10 mouse cellular contexts compared by ENCODE assay signal in the genomic region with DNA sequence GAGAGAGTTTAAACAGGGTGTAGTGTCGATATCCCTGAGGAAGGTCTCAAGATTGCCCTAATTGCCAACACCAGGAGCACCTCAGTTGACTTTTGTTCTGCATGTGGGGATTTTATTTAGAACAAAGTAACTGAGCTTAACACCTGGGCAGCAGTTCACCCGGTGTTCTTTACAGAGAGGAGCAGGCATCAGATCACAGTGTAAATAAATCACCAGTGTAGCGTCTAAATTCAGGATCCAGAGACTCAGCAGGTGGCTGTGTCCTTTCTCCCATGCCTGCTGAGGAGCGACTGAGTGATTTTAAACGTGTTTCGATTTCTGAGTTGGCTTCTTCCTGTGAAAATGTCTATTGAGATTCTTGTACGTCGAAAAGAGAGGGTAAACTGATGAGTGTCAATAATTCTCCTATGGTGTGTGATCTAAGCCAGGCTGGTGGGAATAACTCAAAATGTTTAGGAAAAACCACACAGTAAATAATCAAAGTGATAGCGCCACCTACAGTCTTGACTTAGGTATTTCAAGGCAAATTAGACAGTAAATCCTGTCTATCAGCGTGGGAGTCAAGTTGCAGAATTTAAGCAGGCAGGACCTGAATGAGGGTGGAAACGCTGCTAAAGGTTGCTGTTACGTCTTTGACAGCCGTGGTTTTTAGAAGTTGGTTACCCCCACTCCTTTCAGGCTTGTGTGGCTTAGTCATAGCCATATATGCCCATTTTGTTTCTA. TPM values are rescaled to one million over a fixed set of nuclear protein-coding genes. Genes with fewer than 3 reads are reported as not detected.
DNase-seq lines count a peak whose midpoint lies in the region; ATAC-seq and TF ChIP-seq lines count a peak whose summit lies in the region.
"Had no signal": no experiment of that assay in that cellular context is flagged by ENCODE, and none has a peak within 500 bp of the region (broad histone marks: within the 10 kb centered on the region; RNA-seq: fewer than 3 reads in every experiment).

No protein-coding gene starts in this region.

- H3K9ac ChIP-seq in midbrain, postnatal 0 days (replicated peaks; ENCODE audit: low read length, poor library complexity, severe bottlenecking): no peak overlapping the region
- H3K9ac ChIP-seq in midbrain, embryonic 16.5 days (ENCODE audit: low read depth, low read length): no peak overlapping the region
- H3K9ac ChIP-seq: midbrain, embryonic 12.5 days had no signal

- no peaks in the 10 kb centered on the region for H3K9me3 ChIP-seq in midbrain, postnatal 0 days (ENCODE audit: low read length)
- H3K9me3 ChIP-seq in midbrain, embryonic 16.5 days (replicated peaks; ENCODE audit: control insufficient read depth, low read length, poor library complexity, severe bottlenecking): no peaks in the 10 kb centered on the region
- H3K9me3 ChIP-seq: midbrain, embryonic 12.5 days had no signal

- H3K36me3 ChIP-seq in midbrain, postnatal 0 days (ENCODE audit: insufficient read depth, low read length): no peaks in the 10 kb centered on the region
- H3K36me3 ChIP-seq in midbrain, embryonic 16.5 days (ENCODE audit: control insufficient read depth, insufficient read depth, low read length): no peaks in the 10 kb centered on the region
- H3K36me3 ChIP-seq: midbrain, embryonic 12.5 days had no signal

- no peak for ATAC-seq in midbrain, postnatal 0 days (ENCODE audit: low FRiP score)
- ATAC-seq in midbrain, embryonic 16.5 days: no peak
- ATAC-seq in granulocyte monocyte progenitor cell, adult 5-6 weeks (replicated peaks; ENCODE audit: poor library complexity, severe bottlenecking): peak; percentile 49

- 32% methylated on average over 13 of the region's 13 CpGs for WGBS in midbrain, postnatal 0 days
- 35% methylated on average over 13 of the region's 13 CpGs for WGBS in midbrain, embryonic 16.5 days

- no peaks in the 10 kb centered on the region for H3K27me3 ChIP-seq in midbrain, postnatal 0 days (ENCODE audit: insufficient read depth, low read length)
- no peaks in the 10 kb centered on the region for H3K27me3 ChIP-seq in midbrain, embryonic 16.5 days (ENCODE audit: control insufficient read depth, insufficient read depth, low read depth, low read length)
- H3K27me3 ChIP-seq: midbrain, embryonic 12.5 days had no signal

- TF ChIP-seq CTCF in midbrain, postnatal 0 days (IDR thresholded peaks at IDR 0.05): peak; percentile 74

- DNase-seq in cerebellum, postnatal 10 days: peak; percentile 22 to 61
- DNase-seq in cerebellum, adult 11-12 months: no peak
- peak; percentile 64 for DNase-seq in midbrain, postnatal 0 days (ENCODE audit: low spot score)
- DNase-seq in layer of hippocampus, postnatal 10 days (ENCODE audit: low spot score in 2 of 2): peak; percentile 12 to 15
- no peak for DNase-seq in spleen, postnatal 4 days (ENCODE audit: low spot score in 2 of 2)
- no peak for DNase-seq in right cerebral cortex, postnatal 14 days

- H3K27ac ChIP-seq in midbrain, postnatal 0 days (ENCODE audit: low read depth, low read length): no peak overlapping the region
- H3K27ac ChIP-seq in midbrain, embryonic 16.5 days (ENCODE audit: low read length): no peak overlapping the region
- H3K27ac ChIP-seq: midbrain, embryonic 12.5 days had no signal

- H3K4me1 ChIP-seq in midbrain, postnatal 0 days (ENCODE audit: insufficient read depth, low read length): no peaks in the 10 kb centered on the region; the same call in 1 of the 2 replicates
- H3K4me1 ChIP-seq in midbrain, embryonic 16.5 days (ENCODE audit: control insufficient read depth, insufficient read depth, low read length): peaks cover 9% of the 10 kb centered on the region
- H3K4me1 ChIP-seq: midbrain, embryonic 12.5 days had no signal

- H3K4me2 ChIP-seq in midbrain, postnatal 0 days (ENCODE audit: low read depth, low read length, poor library complexity, severe bottlenecking): no peak overlapping the region
- no peak overlapping the region for H3K4me2 ChIP-seq in midbrain, embryonic 16.5 days (ENCODE audit: low read length)
- H3K4me2 ChIP-seq: midbrain, embryonic 12.5 days had no signal

- no peak overlapping the region for H3K4me3 ChIP-seq in midbrain, postnatal 0 days (ENCODE audit: low read depth, low read length)
- H3K4me3 ChIP-seq in midbrain, embryonic 16.5 days (ENCODE audit: low read depth, low read length): no peak overlapping the region
- H3K4me3 ChIP-seq: midbrain, embryonic 12.5 days had no signal

RNA-seq across cellular contexts. Expression of gene Clec1a, which starts 24.8 kb away (rescaled TPM):
- total RNA-seq in midbrain, postnatal 0 days (2014; rRNA removed): 1.9 and 5.6 TPM in 2 replicates
- polyA plus RNA-seq in midbrain, postnatal 0 days (2015; fragmentation: Nextera tagmentation; extraction: Ambion mirVana): 2.6 and 2.8 TPM in 2 replicates
- 1.6 and 2.1 TPM in 2 replicates for polyA plus RNA-seq in midbrain, embryonic 16.5 days (2015; fragmentation: Nextera tagmentation; extraction: Ambion mirVana)
- total RNA-seq in granulocyte monocyte progenitor cell, adult 5-6 weeks (2014; fragmentation: Nextera tagmentation): not detected in 2 replicates
- total RNA-seq in granulocyte monocyte progenitor cell, adult 5-6 weeks (2017): not detected in 2 replicates
- total RNA-seq in layer of hippocampus, postnatal 10 days (2021): 1 to 10 TPM; 3.1 to 3.3 TPM

RNA-seq across cellular contexts. Expression of gene Olr1, which starts 30.4 kb away (rescaled TPM):
- total RNA-seq in midbrain, postnatal 0 days (2014; rRNA removed): not detected in 2 replicates
- not detected in 2 replicates for polyA plus RNA-seq in midbrain, postnatal 0 days (2015; fragmentation: Nextera tagmentation; extraction: Ambion mirVana)
- not detected in 2 replicates for polyA plus RNA-seq in midbrain, embryonic 16.5 days (2015; fragmentation: Nextera tagmentation; extraction: Ambion mirVana)
- total RNA-seq in granulocyte monocyte progenitor cell, adult 5-6 weeks (2014; fragmentation: Nextera tagmentation): 15.1 and 18.4 TPM in 2 replicates
- 16.9 and 23.2 TPM in 2 replicates for total RNA-seq in granulocyte monocyte progenitor cell, adult 5-6 weeks (2017)
- total RNA-seq in layer of hippocampus, postnatal 10 days (2021): not detected

RNA-seq across cellular contexts. Expression of gene Tmem52b, which starts 35.8 kb away (rescaled TPM):
- not detected in 2 replicates for total RNA-seq in midbrain, postnatal 0 days (2014; rRNA removed)
- not detected in 2 replicates for polyA plus RNA-seq in midbrain, postnatal 0 days (2015; fragmentation: Nextera tagmentation; extraction: Ambion mirVana)
- polyA plus RNA-seq in midbrain, embryonic 16.5 days (2015; fragmentation: Nextera tagmentation; extraction: Ambion mirVana): not detected in 2 replicates
- 0.53 TPM in 1 of 2 replicates, not detected in the other for total RNA-seq in granulocyte monocyte progenitor cell, adult 5-6 weeks (2014; fragmentation: Nextera tagmentation)
- total RNA-seq in granulocyte monocyte progenitor cell, adult 5-6 weeks (2017): not detected in 2 replicates
- not detected for total RNA-seq in layer of hippocampus, postnatal 10 days (2021)
- polyA plus RNA-seq: heart, embryonic 14.5 days; midbrain, embryonic 12.5 days had no signal

RNA-seq across cellular contexts. Expression of gene Gabarapl1, which starts 56.4 kb away (rescaled TPM):
- 281 and 333 TPM in 2 replicates for total RNA-seq in midbrain, postnatal 0 days (2014; rRNA removed)
- 276 and 278 TPM in 2 replicates for polyA plus RNA-seq in midbrain, postnatal 0 days (2015; fragmentation: Nextera tagmentation; extraction: Ambion mirVana)
- polyA plus RNA-seq in midbrain, embryonic 16.5 days (2015; fragmentation: Nextera tagmentation; extraction: Ambion mirVana): 226 and 237 TPM in 2 replicates
- total RNA-seq in granulocyte monocyte progenitor cell, adult 5-6 weeks (2014; fragmentation: Nextera tagmentation): 37.4 and 45.0 TPM in 2 replicates
- total RNA-seq in granulocyte monocyte progenitor cell, adult 5-6 weeks (2017): 39.8 and 76.6 TPM in 2 replicates
- total RNA-seq in layer of hippocampus, postnatal 10 days (2021): 100 to 1,000 TPM; 386 to 427 TPM

Comparison
In these comparisons a context has a peak if more than half of its experiments do, and no peak if none do; other contexts are left out.
1. DNase-seq: peak in cerebellum, postnatal 10 days (2 of 2), midbrain, postnatal 0 days (single experiment) and layer of hippocampus, postnatal 10 days (2 of 2); none in cerebellum, adult 11-12 months (single experiment), spleen, postnatal 4 days (0 of 2) and right cerebral cortex, postnatal 14 days (single experiment).
2. RNA of gene Olr1, which starts 30.4 kb away (total RNA-seq): 15.1 to 23.2 TPM in granulocyte monocyte progenitor cell, adult 5-6 weeks; not detected in layer of hippocampus, postnatal 10 days and not detected in midbrain, postnatal 0 days; every median in the first group is over 10 times any median in the second.